Mouse (Mus musculus) C2C12 (cell line): ENCODE measurements around the gene Sec14l1. TPM values are rescaled to one million over a fixed set of nuclear protein-coding genes. Genes with fewer than 3 reads are reported as not detected.

ENCODE experiments used
- H3K27me3 ChIP-seq: one replicate; pipeline ENCODE4 v1.6.1; 2011; ENCODE audit not compliant: control insufficient read depth, insufficient read depth, insufficient read length
- H3K36me3 ChIP-seq: one replicate; pipeline ENCODE4 v1.6.1; 2011; ENCODE audit not compliant: control insufficient read depth, insufficient read depth
- H3K4me3 ChIP-seq: one replicate; pipeline ENCODE4 v1.5.1; 2011; ENCODE audit warnings: mild to moderate bottlenecking, control low read depth; ENCODE audit not compliant: poor library complexity, insufficient read depth, severe bottlenecking
- H3K79me2 ChIP-seq: one replicate; pipeline ENCODE4 v1.6.1; 2011; ENCODE audit not compliant: control insufficient read depth, insufficient read depth
- H3K79me3 ChIP-seq: one replicate; pipeline ENCODE4 v1.6.1; 2011; ENCODE audit warnings: low read depth, control low read depth
- H3ac ChIP-seq: one replicate; pipeline ENCODE3; 2011; ENCODE audit warnings: low read depth; ENCODE audit not compliant: control insufficient read depth, insufficient read length
- CEBPB ChIP-seq: IDR thresholded peaks from one replicate; pipeline ENCODE4 v1.6.1; 2011; ENCODE audit warnings: low read depth, mild to moderate bottlenecking, control low read depth, moderate library complexity
- CTCF ChIP-seq: IDR thresholded peaks from one replicate; pipeline ENCODE4 v1.5.1; 2011; ENCODE audit not compliant: control insufficient read depth, insufficient read depth, insufficient read length
- FOSL1 ChIP-seq: IDR thresholded peaks from one replicate; pipeline ENCODE4 v1.8.0; 2011; ENCODE audit warnings: mild to moderate bottlenecking, low read length; ENCODE audit not compliant: poor library complexity, insufficient read depth, severe bottlenecking
- MAX ChIP-seq: IDR thresholded peaks from one replicate; pipeline ENCODE4 v1.6.1; 2011; ENCODE audit warnings: mild to moderate bottlenecking, control low read depth
- MYOD1 ChIP-seq: IDR thresholded peaks from one replicate; pipeline ENCODE4 v1.6.1; 2011; ENCODE audit warnings: low read depth; ENCODE audit not compliant: control insufficient read depth, insufficient read length
- MYOG ChIP-seq: IDR thresholded peaks from one replicate; pipeline ENCODE4 v1.6.1; 2011; ENCODE audit not compliant: control insufficient read depth, insufficient read length; ENCODE audit errors: extremely low read depth
- USF1 ChIP-seq: IDR thresholded peaks from one replicate; pipeline ENCODE4 v1.6.1; 2011; ENCODE audit warnings: low read depth, mild to moderate bottlenecking, control low read depth, moderate library complexity
- polyA plus RNA-seq: library from polyadenylated mRNA; unstranded; fragments of >200 nt; fragmentation: generic; extraction: Trizol; gene quantifications from one replicate; pipeline ENCODE4 v1.2.1, GENCODE M21; 2012; ENCODE audit warnings: missing spikeins

Gene Sec14l1
- polyA plus RNA-seq, 1 experiment, result 41.9 TPM

DNA sequence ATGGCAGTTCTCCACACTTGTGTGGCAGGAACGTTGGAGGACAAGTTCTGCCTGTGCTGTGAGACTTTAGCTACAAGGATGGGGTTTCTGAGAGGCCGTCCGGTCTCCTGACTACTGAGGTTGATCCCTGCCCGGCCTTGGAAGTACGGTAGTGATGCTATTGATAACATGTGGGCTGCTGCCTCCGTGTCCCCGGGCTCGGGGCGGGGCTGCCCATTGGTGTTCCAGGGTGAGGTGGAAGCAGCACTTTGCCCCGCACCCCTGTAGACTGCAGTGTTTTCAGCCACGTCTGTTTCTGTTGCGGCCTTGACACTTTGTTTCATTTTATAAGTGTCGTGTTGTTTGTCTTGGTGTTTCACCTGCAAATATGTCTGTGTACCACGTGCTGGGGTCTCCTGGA, 21.9 kb downstream of the Sec14l1 start:
- no peak for TF ChIP-seq MYOD1
- TF ChIP-seq CEBPB, result no peak
- TF ChIP-seq FOSL1, result no peak
- no peak for TF ChIP-seq MAX
- no peak for TF ChIP-seq USF1
- TF ChIP-seq MYOG, result no peak
- no peak for TF ChIP-seq CTCF
- no peak overlapping the region for H3ac ChIP-seq
- peaks cover 9% of the 10 kb centered on the region for H3K36me3 ChIP-seq
- H3K27me3 ChIP-seq, result no peaks in the 10 kb centered on the region
- H3K79me2 ChIP-seq, result peaks cover 58% of the 10 kb centered on the region
- no peak overlapping the region for H3K4me3 ChIP-seq
- peaks cover 5% of the 10 kb centered on the region for H3K79me3 ChIP-seq

DNA sequence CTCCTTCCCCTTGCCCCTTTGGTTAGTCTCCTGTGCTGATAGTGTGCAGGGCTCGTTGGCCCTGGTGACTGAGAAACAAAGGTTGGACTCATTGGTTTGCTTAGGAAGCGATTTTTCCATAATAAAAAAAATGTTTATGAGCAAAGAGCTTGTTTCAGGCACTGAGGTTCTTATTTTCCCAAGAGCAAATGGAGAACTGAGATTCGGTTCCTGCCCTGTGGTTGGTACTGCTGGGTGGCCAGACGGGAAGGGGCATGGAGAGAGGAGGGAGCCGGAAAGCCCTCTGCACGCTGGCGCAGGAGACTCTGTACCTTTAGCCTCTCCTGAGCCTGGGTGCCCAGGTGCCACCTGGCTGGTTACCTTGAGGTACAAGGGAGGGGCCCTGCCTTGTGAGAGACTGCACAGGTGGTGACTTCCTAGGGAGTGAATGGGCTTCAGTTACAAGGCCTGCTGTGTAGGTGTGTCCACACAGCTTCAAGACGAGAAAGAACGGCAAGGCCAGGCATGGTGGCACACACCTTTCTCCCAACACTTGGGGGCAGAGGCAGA, 23.3 kb downstream of the Sec14l1 start:
- H3K36me3 ChIP-seq, result peaks cover 23% of the 10 kb centered on the region
- H3ac ChIP-seq, result no peak overlapping the region
- no peaks in the 10 kb centered on the region for H3K27me3 ChIP-seq
- H3K79me2 ChIP-seq, result peaks cover 55% of the 10 kb centered on the region
- peaks cover 5% of the 10 kb centered on the region for H3K79me3 ChIP-seq
- H3K4me3 ChIP-seq, result no peak overlapping the region
- TF ChIP-seq FOSL1, result no peak

DNA sequence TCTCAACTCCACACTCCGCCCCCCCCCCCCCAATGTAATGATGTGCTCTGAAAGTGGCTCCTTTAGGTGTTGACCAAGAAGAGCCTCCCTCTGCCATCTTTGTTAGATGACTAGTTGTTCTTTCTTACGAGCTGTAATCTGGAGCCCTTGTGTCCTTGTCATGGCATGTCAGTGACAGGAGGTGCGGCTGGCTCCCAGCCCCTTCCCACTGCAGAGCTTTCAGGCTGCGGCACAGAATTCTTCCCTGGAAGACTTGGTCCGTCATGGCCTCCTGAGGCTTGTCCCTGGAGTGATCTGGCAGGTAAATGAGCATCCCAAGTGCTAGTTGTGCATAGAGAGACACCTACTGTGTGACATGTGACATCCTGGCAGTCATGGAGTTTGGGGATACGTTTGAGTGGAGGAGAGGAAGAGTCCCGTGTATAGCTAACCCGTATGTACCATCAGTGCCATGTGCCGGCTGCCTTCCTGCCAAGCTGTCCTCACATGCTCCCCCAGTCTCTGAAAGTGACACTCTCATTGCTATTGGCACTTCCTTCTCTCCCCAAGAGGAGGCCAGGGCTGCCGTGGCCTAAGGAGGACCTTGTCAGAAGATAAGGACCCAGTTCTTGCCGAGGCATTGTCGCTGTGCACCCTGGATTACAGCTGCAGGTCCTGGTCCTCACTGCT, 24.0 kb downstream of the Sec14l1 start:
- TF ChIP-seq FOSL1 (no peak), MAX (no peak), CTCF (no peak), USF1 (no peak), MYOD1 (no peak), MYOG (no peak), CEBPB (no peak)
- H3K79me3 ChIP-seq, result peaks cover 5% of the 10 kb centered on the region
- H3K27me3 ChIP-seq, result no peaks in the 10 kb centered on the region
- peaks cover 49% of the 10 kb centered on the region for H3K79me2 ChIP-seq
- H3ac ChIP-seq, result no peak overlapping the region
- no peak overlapping the region for H3K4me3 ChIP-seq
- H3K36me3 ChIP-seq, result peaks cover 28% of the 10 kb centered on the region

- Histone ChIP-seq H3K79me2 (peaks cover 28% of the 10 kb centered on the region), H3K27me3 (no peaks in the 10 kb centered on the region), H3K4me3 (no peak overlapping the region), H3K36me3 (peaks cover 54% of the 10 kb centered on the region), H3ac (no peak overlapping the region), H3K79me3 (peaks cover 5% of the 10 kb centered on the region)
- TF ChIP-seq MAX, result no peak
- TF ChIP-seq USF1, result no peak
- no peak for TF ChIP-seq FOSL1
- TF ChIP-seq CEBPB, result no peak
- no peak for TF ChIP-seq CTCF
- TF ChIP-seq MYOD1, result no peak
- no peak for TF ChIP-seq MYOG
Measured at GRCm38 (mm10) chr11:117141376-117142001, 26.5 kb downstream of the Sec14l1 start.

- peaks cover 63% of the 10 kb centered on the region for H3K36me3 ChIP-seq
- TF ChIP-seq MYOG (no peak), CEBPB (no peak), USF1 (no peak), FOSL1 (no peak), MYOD1 (no peak), MAX (no peak), CTCF (no peak)
- no peak overlapping the region for H3K4me3 ChIP-seq
- H3K79me3 ChIP-seq, result peaks cover 2% of the 10 kb centered on the region
- no peaks in the 10 kb centered on the region for H3K27me3 ChIP-seq
- H3ac ChIP-seq, result no peak overlapping the region
- H3K79me2 ChIP-seq, result peaks cover 19% of the 10 kb centered on the region
Measured at GRCm38 (mm10) chr11:117142507-117142906, 27.5 kb downstream of the Sec14l1 start.
